Mouse (Mus musculus): ENCODE measurements at regions not wholly inside any gene's neighbourhood (a gene's known extent, or its start where the extent isn't known, plus 50 kb on each side); places are given as distances from the start of the nearest gene placed in this dataset.
"Not testable (repeated sequence)": the region's sequence is repeated elsewhere in the genome, so short reads cannot be mapped to it uniquely, and the experiment has no call there.

- intact Hi-C loops (cut with DNase I); DNase-seq (ENCODE audit: low spot score): not testable (repeated sequence)
These were observed 339.0 kb downstream of the Dync2h1 start for GRCm38 (mm10) chr9:6845281-6845680.

GRCm38 (mm10) chr9:6834936-6835335 lies 349.3 kb downstream of the Dync2h1 start:
- DNase-seq (ENCODE audit: low spot score); intact Hi-C loops (cut with DNase I): not testable (repeated sequence)

- intact Hi-C loops (cut with DNase I), result no loop called here
- no peak for DNase-seq (ENCODE audit: low spot score)
These were observed 349.8 kb downstream of the Dync2h1 start for GRCm38 (mm10) chr9:6834470-6834869.

GRCm38 (mm10) chr9:6832862-6833261 lies 351.4 kb downstream of the Dync2h1 start:
- intact Hi-C loops (cut with DNase I), result no loop called here
- no peak for DNase-seq (ENCODE audit: low spot score)

GRCm38 (mm10) chr9:6831642-6832041 lies 352.6 kb downstream of the Dync2h1 start:
- DNase-seq (ENCODE audit: low spot score); intact Hi-C loops (cut with DNase I): not testable (repeated sequence)

- intact Hi-C loops (cut with DNase I), result no loop called here
- DNase-seq (ENCODE audit: low spot score), result no peak
These were observed 357.7 kb downstream of the Dync2h1 start for GRCm38 (mm10) chr9:6826581-6826980.

DNA sequence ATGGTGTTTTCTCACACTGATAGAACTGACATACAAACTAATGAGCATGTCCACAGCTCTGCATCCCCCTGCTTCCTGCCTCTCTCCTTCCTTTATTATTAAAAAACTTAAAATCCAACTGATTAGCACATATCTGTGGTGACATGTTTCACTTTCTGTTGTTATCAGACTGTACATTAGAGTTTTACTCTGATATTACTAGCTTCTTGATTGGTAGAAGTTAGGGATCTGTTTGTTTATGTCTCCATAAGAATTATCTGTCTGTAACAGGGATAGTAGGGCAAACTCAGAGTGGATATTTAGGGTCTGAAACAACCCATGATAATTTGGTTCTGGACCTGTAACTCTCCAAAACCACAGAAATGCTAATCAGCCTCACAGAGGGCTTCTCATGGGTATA lies 358.6 kb downstream of the Dync2h1 start:
- intact Hi-C loops (cut with DNase I), result no loop called here
- DNase-seq (ENCODE audit: low spot score), result no peak

DNA sequence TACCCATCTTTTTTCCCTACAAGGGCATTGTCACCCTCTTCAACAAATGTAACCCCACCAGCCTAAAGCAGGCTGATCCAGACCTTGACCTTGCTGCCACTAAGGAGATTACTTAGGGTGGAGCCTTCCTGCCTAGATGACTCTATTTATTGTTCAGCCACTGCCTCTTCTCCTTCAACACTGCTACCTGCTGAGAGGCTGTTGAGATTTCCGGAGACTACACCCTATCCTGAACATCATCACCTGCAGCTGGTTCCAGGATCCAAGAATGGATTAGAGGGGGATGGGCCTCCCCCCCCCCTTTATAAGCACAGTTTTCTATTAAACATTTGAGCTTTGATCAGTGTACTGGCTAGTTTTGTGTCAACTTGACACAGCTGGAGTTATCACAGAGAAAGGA lies 360.3 kb downstream of the Dync2h1 start:
- DNase-seq (ENCODE audit: low spot score); intact Hi-C loops (cut with DNase I): not testable (repeated sequence)

GRCm38 (mm10) chr9:6823536-6823935 lies 360.7 kb downstream of the Dync2h1 start:
- no peak for DNase-seq (ENCODE audit: low spot score)
- intact Hi-C loops (cut with DNase I), result no loop called here

GRCm38 (mm10) chr9:6776671-6777070 lies 407.6 kb downstream of the Dync2h1 start:
- DNase-seq (ENCODE audit: low spot score), result no peak
- intact Hi-C loops (cut with DNase I), result no loop called here

DNA sequence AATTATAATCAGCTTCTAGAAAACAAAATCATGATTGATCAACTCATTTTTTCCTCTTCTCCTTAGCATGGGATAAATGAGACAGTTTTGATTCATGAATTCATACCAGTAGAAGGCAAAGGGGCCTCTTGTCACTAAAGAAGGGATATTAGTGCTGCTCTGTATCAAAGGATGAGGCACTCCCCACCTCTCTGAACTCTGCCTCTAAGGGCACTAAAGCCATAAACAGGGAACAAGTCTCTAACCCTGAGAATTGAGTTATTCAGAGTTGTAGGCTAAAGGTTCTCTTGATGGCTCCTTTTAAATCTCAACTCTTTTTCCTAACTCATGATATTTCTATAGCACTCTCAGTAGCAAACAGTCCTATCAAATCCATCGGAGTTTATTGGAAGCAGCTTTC lies 442.8 kb downstream of the Dync2h1 start:
- intact Hi-C loops (cut with DNase I), result no loop called here

DNA sequence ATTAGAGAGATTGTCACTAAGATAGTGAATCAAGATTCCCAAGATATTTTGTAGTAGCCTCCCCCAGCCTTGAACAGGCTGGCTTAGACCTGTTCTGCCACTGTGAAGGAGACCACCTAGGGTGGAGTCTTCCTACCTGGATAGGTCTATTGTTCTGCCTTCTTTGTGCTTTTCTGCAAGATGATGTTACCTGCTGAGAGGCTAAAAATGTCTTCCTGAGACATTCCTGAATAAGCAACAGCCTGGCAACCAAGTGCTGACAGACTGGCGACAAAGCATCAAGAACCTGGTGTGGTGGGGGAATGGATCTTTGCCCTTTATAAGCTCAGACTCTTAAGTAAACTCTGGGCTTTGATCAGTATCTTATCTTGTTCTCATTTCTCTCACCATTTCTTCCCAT lies 447.8 kb downstream of the Dync2h1 start:
- no peak for DNase-seq (ENCODE audit: low spot score)
- intact Hi-C loops (cut with DNase I), result no loop called here

More for the DNA sequence above, 442.8 kb downstream of the Dync2h1 start:
- no peak for DNase-seq (ENCODE audit: low spot score)

DNA sequence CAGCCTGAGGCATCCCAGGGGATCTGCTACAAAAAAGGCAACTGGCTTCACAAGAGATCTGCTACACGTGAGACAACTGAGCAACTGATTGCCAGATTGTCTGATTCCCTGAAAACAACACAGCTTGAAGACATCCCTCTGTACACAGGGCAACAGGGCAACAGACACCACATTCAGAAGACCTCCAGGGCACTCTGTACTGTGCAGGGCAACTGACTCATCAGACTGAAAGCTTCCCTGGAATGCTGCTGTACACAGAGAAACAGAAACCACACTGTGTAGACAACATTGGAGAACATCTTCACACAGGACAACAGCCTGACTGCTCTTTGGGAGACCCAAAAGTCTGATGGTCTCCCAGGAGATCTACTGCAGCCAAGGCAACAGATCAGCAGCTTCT lies 456.8 kb upstream of the Ddi1 start:
- no peak for DNase-seq (ENCODE audit: low spot score)
- intact Hi-C loops (cut with DNase I), result no loop called here

DNA sequence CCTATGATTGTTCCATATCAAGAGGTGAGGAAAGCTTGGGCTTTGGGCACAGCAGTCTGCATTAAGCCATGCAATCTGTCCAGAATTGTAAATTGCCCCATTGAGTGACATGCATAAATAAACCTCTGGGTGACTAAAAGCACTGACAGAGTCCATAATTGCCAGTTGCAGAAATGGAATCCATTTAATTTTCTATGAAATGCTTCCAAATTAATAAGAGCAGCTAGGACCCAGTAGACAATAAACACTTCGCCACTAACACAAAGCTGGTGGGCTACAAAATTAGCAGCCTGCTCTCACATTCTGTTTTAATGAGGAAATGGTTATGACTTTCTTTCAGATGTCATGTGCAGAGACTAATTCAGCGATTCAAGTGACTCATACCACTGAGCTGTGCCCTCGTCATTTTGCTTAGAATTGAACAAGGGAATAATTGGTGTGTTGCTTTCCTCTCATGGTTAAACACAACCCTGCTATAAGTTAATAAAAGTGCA lies 407.6 kb upstream of the Ddi1 start:
- DNase-seq (ENCODE audit: low spot score), result no peak
- intact Hi-C loops (cut with DNase I), result no loop called here

DNA sequence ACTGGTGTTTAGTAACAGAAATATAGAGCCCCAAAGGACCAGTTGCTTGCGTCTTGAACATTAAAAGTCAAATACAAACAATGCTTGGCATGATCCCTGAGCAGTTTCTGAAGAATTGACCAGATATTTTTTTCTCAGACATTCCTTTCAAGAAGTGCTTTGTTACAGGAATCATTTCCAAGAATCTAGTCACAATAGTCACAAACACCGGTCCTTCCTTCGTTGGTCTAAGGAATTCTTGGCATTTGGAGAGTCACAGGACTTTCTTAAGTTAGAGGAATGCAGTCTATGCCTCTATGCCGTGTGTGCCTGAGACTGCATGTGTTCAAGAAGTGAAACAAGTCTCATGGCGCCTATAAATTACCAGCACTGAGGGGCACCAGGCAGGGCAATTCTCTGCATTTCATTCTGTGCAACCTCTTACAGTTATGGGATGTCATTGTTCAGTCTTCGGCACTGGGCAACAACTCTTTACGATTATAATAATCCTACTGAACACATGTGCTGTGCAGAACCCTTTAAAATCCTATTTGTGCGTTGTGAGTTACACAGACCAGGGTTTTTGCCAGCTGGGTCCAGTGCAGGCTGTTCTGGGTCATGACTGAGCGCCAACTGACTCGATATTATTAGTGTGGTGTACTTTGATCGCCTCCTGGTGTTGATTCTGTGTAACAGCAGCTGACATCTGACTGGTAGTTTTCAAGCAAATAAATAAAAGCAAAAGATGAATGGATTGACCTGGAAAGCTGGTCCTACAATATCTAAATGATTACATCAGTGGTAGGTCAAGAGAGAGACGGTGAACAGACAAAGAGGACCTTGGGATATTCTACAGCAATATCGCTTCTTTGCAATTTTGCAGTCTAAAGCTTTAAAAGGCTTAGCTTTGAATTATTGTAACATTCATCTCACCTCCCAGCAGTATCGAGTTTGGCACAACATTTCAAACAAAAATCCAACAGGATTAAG lies 398.6 kb upstream of the Ddi1 start:
- peak; percentile 34 for DNase-seq (ENCODE audit: low spot score)
- intact Hi-C loops (cut with DNase I), result loop anchor here (5.0 kb wide), 1 partner anchor 501 kb away; the partner anchor contains the start of gene Pdgfd

- DNase-seq (ENCODE audit: low spot score), result no peak
- intact Hi-C loops (cut with DNase I), result loop anchor here (5.0 kb wide), 1 partner anchor 498 kb away; the partner anchor contains the start of gene Pdgfd
These were observed 396.0 kb upstream of the Ddi1 start for GRCm38 (mm10) chr9:6665679-6666078.

DNA sequence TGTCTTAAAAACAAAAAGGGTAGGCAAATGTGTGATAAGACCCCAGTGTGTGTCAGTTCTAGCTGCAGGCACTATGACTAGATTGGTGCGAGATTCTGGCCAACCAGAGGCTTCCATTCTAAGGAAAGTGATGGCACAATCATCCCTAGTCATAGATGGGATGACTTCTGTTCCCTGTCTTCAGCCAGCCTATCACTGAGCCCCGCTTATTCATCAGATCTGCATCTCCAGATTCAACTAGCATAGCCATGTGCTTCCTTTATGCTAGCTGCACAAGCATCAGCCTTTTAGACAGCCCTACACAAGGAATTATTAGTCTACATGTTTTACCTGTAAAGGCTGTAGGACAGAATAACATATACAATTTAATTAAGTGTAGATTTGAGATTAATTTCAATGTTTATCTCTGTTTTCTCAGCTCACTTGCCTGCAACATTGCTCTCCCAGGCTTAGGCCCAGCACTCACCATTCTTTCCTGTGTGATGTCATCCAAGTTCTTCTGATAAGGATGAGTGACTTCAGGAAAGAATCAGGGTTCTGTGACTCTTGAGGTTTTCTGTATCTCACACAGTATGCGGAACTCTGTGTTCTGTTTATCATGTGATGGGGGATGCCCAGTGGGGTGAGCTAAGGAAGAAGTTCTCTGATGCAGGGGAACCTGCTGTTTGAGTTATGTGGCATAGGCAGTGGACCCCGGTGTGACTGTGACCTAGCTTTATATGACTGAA lies 382.8 kb upstream of the Ddi1 start:
- no peak for DNase-seq (ENCODE audit: low spot score)
- intact Hi-C loops (cut with DNase I), result no loop called here

DNA sequence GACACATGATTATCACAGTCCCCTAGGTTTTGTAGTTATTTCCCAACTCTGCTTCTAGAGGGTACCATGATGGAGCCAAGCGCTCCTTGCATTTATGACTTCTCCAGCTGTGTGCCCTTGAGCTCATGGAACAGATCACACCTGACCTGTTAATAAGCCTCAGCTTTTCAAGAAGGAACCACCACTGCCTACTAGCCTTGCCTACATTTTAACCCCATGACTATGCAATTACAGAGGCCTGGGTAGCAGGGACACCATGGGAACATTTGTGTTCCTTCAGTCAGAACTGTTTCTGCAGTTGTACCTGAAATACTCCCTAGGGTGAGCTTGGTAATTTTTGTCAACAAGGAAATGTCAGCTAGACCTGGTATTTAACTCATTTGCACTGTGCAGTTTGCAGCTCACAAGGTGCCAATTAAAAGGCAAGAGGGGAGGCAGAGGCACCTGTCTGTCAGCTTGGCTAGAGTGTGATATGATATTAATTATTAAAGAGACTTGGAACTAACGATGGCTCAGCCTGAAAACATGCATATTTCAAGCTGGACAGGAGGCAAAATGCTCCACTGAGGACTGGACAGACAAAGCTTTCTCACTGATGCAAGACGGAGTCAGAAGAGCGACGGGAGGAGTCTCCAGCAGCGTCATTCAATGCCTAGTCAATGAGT lies 382.1 kb upstream of the Ddi1 start:
- DNase-seq (ENCODE audit: low spot score), result no peak
- intact Hi-C loops (cut with DNase I), result no loop called here

DNA sequence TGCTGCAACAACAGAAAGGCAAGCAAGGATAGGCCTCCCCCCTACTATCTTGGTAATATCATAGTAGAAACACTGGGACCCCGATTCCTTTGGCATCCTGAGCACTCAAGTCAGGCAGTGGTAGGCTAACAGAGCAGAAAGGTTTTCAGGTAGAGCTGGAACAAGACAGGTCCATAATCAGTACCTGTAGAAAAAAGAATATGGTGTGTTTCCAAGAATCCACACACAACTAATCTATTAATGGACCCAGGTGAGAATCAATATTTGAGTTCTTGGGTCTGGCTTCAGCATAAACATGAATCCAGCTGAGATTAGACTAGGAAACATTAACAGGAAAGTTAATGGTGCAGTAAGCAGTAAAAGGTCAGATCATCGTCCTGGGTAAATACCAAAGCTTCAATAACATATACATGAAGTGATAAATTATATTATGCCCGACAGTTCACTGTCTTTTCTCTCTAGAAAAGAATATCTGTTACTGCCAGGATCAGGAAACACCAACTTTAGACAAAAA lies 376.2 kb upstream of the Ddi1 start:
- intact Hi-C loops (cut with DNase I), result no loop called here
- no peak for DNase-seq (ENCODE audit: low spot score)

GRCm38 (mm10) chr9:6645321-6645720 lies 375.7 kb upstream of the Ddi1 start:
- intact Hi-C loops (cut with DNase I), result no loop called here

More at GRCm38 (mm10) chr9:6645321-6645720, 375.7 kb upstream of the Ddi1 start:
- no peak for DNase-seq (ENCODE audit: low spot score)

All from heart, postnatal 25 days (tissue).